Comparison of ENCODE assay signal across 8 mouse cellular contexts in genomic region chr2:180954061-180955047, GRCm38 (mm10). TPM values are rescaled to one million over a fixed set of nuclear protein-coding genes. Genes with fewer than 3 reads are reported as not detected.
A peak's percentile ranks its signal among the peaks of the same experiment; 100 is the strongest.
DNase-seq lines count a peak whose midpoint lies in the region; ATAC-seq lines count a peak whose summit lies in the region.

Gene Nkain4, minus strand, starts transcription at chr2:180954699.

- peak; percentile 25 for DNase-seq in gastrocnemius, postnatal 14 days
- no peak for DNase-seq in gastrocnemius, adult 18-20 months (ENCODE audit: low spot score)
- peak; percentile 53 for DNase-seq in cerebellum, adult 11 months
- peak; percentile 94 for DNase-seq in forebrain, embryonic 14.5 days (ENCODE audit: low spot score)
- DNase-seq in hindbrain, embryonic 14.5 days (ENCODE audit: low spot score): peak; percentile 80
- peak; percentile 50 to 60 for DNase-seq in left cerebral cortex, postnatal 36 days (ENCODE audit: low spot score in 2 of 2)
- DNase-seq in mesoderm, embryonic 11.5 days (ENCODE audit: low read depth, low spot score): peak; percentile 94

- H3K27me3 ChIP-seq in forebrain, embryonic 14.5 days (replicated peaks; ENCODE audit: control insufficient read depth, insufficient read depth, low read length): no peaks in the 10 kb centered on the region
- no peaks in the 10 kb centered on the region for H3K27me3 ChIP-seq in hindbrain, embryonic 14.5 days (ENCODE audit: control insufficient read depth, insufficient read depth, low read length)
- no peaks in the 10 kb centered on the region for H3K27me3 ChIP-seq in stomach, embryonic 15.5 days (replicated peaks)

- H3K36me3 ChIP-seq in forebrain, embryonic 14.5 days (ENCODE audit: control insufficient read depth, insufficient read depth, low read length): no peaks in the 10 kb centered on the region
- no peaks in the 10 kb centered on the region for H3K36me3 ChIP-seq in hindbrain, embryonic 14.5 days (replicated peaks; ENCODE audit: control insufficient read depth, insufficient read depth)
- no peaks in the 10 kb centered on the region for H3K36me3 ChIP-seq in stomach, embryonic 15.5 days

- peak within 1 kb of the TSS; percentile 76 for H3K4me2 ChIP-seq in forebrain, embryonic 14.5 days (ENCODE audit: low read length)
- H3K4me2 ChIP-seq in hindbrain, embryonic 14.5 days (replicated peaks): peak within 1 kb of the TSS; percentile 83
- peak within 1 kb of the TSS; percentile 91 for H3K4me2 ChIP-seq in stomach, embryonic 15.5 days

- intact Hi-C loops in gastrocnemius, postnatal 14 days (cut with DNase I; ENCODE audit: low total_unique reads): no loop called here
- intact Hi-C loops in left cerebral cortex, postnatal 36 days (cut with DNase I): no loop called here

- peak within 1 kb of the TSS; percentile 65 for H3K4me3 ChIP-seq in forebrain, embryonic 14.5 days (ENCODE audit: low read depth, low read length)
- H3K4me3 ChIP-seq in hindbrain, embryonic 14.5 days (replicated peaks; ENCODE audit: low read length): peak within 1 kb of the TSS; percentile 66
- H3K4me3 ChIP-seq in stomach, embryonic 15.5 days (replicated peaks): peak within 1 kb of the TSS; percentile 61

- peak within 1 kb of the TSS; percentile 75 for H3K9ac ChIP-seq in forebrain, embryonic 14.5 days (ENCODE audit: low read length)
- H3K9ac ChIP-seq in hindbrain, embryonic 14.5 days: peak within 1 kb of the TSS; percentile 86
- peak within 1 kb of the TSS; percentile 54; the same call in 1 of the 2 replicates for H3K9ac ChIP-seq in stomach, embryonic 15.5 days

- H3K27ac ChIP-seq in forebrain, embryonic 14.5 days (ENCODE audit: low read depth, low read length): peak within 1 kb of the TSS; percentile 88
- H3K27ac ChIP-seq in hindbrain, embryonic 14.5 days: peak within 1 kb of the TSS; percentile 92
- peak within 1 kb of the TSS; percentile 74 for H3K27ac ChIP-seq in stomach, embryonic 15.5 days

- H3K4me1 ChIP-seq in forebrain, embryonic 14.5 days (ENCODE audit: control insufficient read depth, insufficient read depth, low read length): peaks cover 23% of the 10 kb centered on the region
- H3K4me1 ChIP-seq in hindbrain, embryonic 14.5 days (replicated peaks; ENCODE audit: control insufficient read depth, insufficient read depth, low read length): peaks cover 36% of the 10 kb centered on the region
- H3K4me1 ChIP-seq in stomach, embryonic 15.5 days: peaks cover 26% of the 10 kb centered on the region

- H3K9me3 ChIP-seq in forebrain, embryonic 14.5 days (replicated peaks; ENCODE audit: control insufficient read depth, low read length): no peaks in the 10 kb centered on the region
- no peaks in the 10 kb centered on the region for H3K9me3 ChIP-seq in hindbrain, embryonic 14.5 days (ENCODE audit: control insufficient read depth, low read length)
- H3K9me3 ChIP-seq in stomach, embryonic 15.5 days: no peaks in the 10 kb centered on the region

- peak; percentile 93 for ATAC-seq in forebrain, embryonic 14.5 days
- ATAC-seq in hindbrain, embryonic 14.5 days (ENCODE audit: low FRiP score): peak; percentile 93
- ATAC-seq in stomach, embryonic 15.5 days (ENCODE audit: insufficient read depth, low FRiP score, low read depth): peak; percentile 90

- 2% methylated on average over 50 of the region's 52 CpGs for WGBS in forebrain, embryonic 14.5 days
- WGBS in hindbrain, embryonic 14.5 days: under 1% methylated on average over 52 of the region's 52 CpGs
- WGBS in stomach, embryonic 15.5 days: under 1% methylated on average over 51 of the region's 52 CpGs

RNA-seq across cellular contexts. Expression of gene Nkain4, which starts in this region (rescaled TPM):
- total RNA-seq in gastrocnemius, postnatal 14 days (2021): under 1 TPM; 0.82 TPM
- total RNA-seq in gastrocnemius, adult 18-20 months (2021): under 1 TPM in 1 of 2 experiments, not detected in 1; 0.66 TPM
- 57.3 and 60.7 TPM in 2 replicates for polyA plus RNA-seq in forebrain, embryonic 14.5 days (2014; fragmentation: Nextera tagmentation; extraction: Ambion mirVana)
- 78.6 and 85.5 TPM in 2 replicates for polyA plus RNA-seq in hindbrain, embryonic 14.5 days (2014; fragmentation: Nextera tagmentation; extraction: Ambion mirVana)
- 10 to 100 TPM; 35.9 to 45.2 TPM for total RNA-seq in left cerebral cortex, postnatal 36 days (2021)
- 50.8 and 52.4 TPM in 2 replicates for polyA plus RNA-seq in stomach, embryonic 15.5 days (2015; fragmentation: Nextera tagmentation; extraction: Ambion mirVana)

Comparison
In these comparisons a context has a peak if more than half of its experiments do, and no peak if none do; other contexts are left out.
1. RNA of gene Nkain4 (total RNA-seq): 35.9 to 45.2 TPM in left cerebral cortex, postnatal 36 days; 0.82 TPM in gastrocnemius, postnatal 14 days and 0.66 TPM in gastrocnemius, adult 18-20 months; every median in the first group is over 10 times any median in the second.
2. Peak in DNase-seq in gastrocnemius, postnatal 14 days; RNA of the gene not detected or under 1 TPM.
3. Peak in every context shown above with its lines, with median percentiles within 50 percentile points of each other: ATAC-seq, H3K27ac ChIP-seq, H3K4me2 ChIP-seq, H3K4me3 ChIP-seq and H3K9ac ChIP-seq.